ENCODE assay signal across 11 mouse cellular contexts in genomic region chr3:151366302-151366701, GRCm38 (mm10).
DNase-seq lines count a peak whose midpoint lies in the region; ATAC-seq lines count a peak whose summit lies in the region.
"Had no signal": no experiment of that assay in that cellular context is flagged by ENCODE, and none has a peak within 500 bp of the region (broad histone marks: within the 10 kb centered on the region; RNA-seq: fewer than 3 reads in every experiment).

No protein-coding gene starts in this region.

- ATAC-seq in embryonic facial prominence, embryonic 11.5 days (replicated peaks; ENCODE audit: insufficient number of reproducible peaks, low FRiP score, low TSS enrichment, low read depth) = no peak; the same call in 1 of the 2 replicates
- ATAC-seq in hindbrain, embryonic 13.5 days (ENCODE audit: low FRiP score) = peak; percentile 84
- ATAC-seq in neural tube, embryonic 14.5 days (ENCODE audit: low read depth) = peak; percentile 86
- ATAC-seq: intestine, embryonic 16.5 days had no signal

- no peaks in the 10 kb centered on the region for H3K27me3 ChIP-seq in embryonic facial prominence, embryonic 11.5 days (ENCODE audit: control insufficient read depth, insufficient read depth, low read length)
- no peaks in the 10 kb centered on the region for H3K27me3 ChIP-seq in hindbrain, embryonic 13.5 days
- H3K27me3 ChIP-seq in neural tube, embryonic 14.5 days (ENCODE audit: control insufficient read depth, insufficient read depth, low read length) = no peaks in the 10 kb centered on the region

- H3K4me1 ChIP-seq in embryonic facial prominence, embryonic 11.5 days (ENCODE audit: control insufficient read depth, insufficient read depth, low read length) = no peaks in the 10 kb centered on the region
- peaks cover 8% of the 10 kb centered on the region for H3K4me1 ChIP-seq in hindbrain, embryonic 13.5 days (replicated peaks)
- H3K4me1 ChIP-seq in neural tube, embryonic 14.5 days (ENCODE audit: control insufficient read depth, insufficient read depth, low read length) = no peaks in the 10 kb centered on the region

- H3K4me3 ChIP-seq in embryonic facial prominence, embryonic 11.5 days (ENCODE audit: low read depth, low read length) = no peak overlapping the region
- H3K4me3 ChIP-seq in hindbrain, embryonic 13.5 days = no peak overlapping the region
- no peak overlapping the region for H3K4me3 ChIP-seq in neural tube, embryonic 14.5 days (ENCODE audit: low read depth, low read length)

- WGBS in embryonic facial prominence, embryonic 11.5 days = 21% methylated on average over 4 of the region's 4 CpGs
- WGBS in hindbrain, embryonic 13.5 days = 24% methylated on average over 4 of the region's 4 CpGs
- WGBS in neural tube, embryonic 14.5 days = 37% methylated on average over 4 of the region's 4 CpGs

- no peak overlapping the region for H3K9ac ChIP-seq in embryonic facial prominence, embryonic 11.5 days (replicated peaks; ENCODE audit: low read length)
- H3K9ac ChIP-seq in hindbrain, embryonic 13.5 days = no peak overlapping the region; the same call in 1 of the 2 replicates
- H3K9ac ChIP-seq in neural tube, embryonic 14.5 days (replicated peaks; ENCODE audit: low read depth, low read length) = no peak overlapping the region

- no peaks in the 10 kb centered on the region for H3K9me3 ChIP-seq in embryonic facial prominence, embryonic 11.5 days (replicated peaks; ENCODE audit: control insufficient read depth, low read length)
- no peaks in the 10 kb centered on the region for H3K9me3 ChIP-seq in hindbrain, embryonic 13.5 days
- no peaks in the 10 kb centered on the region for H3K9me3 ChIP-seq in neural tube, embryonic 14.5 days (ENCODE audit: control insufficient read depth, low read length)

- H3K4me2 ChIP-seq in embryonic facial prominence, embryonic 11.5 days (ENCODE audit: low read depth, low read length) = no peak overlapping the region
- no peak overlapping the region for H3K4me2 ChIP-seq in hindbrain, embryonic 13.5 days
- H3K4me2 ChIP-seq in neural tube, embryonic 14.5 days (ENCODE audit: low read depth, low read length) = no peak overlapping the region

- H3K27ac ChIP-seq in embryonic facial prominence, embryonic 11.5 days (replicated peaks; ENCODE audit: low read depth, low read length) = no peak overlapping the region
- no peak overlapping the region for H3K27ac ChIP-seq in hindbrain, embryonic 13.5 days
- no peak overlapping the region for H3K27ac ChIP-seq in neural tube, embryonic 14.5 days (ENCODE audit: low read depth, low read length)

- DNase-seq in cerebellum, adult 8-10 months = peak; percentile 76
- peak; percentile 11 for DNase-seq in embryonic facial prominence, embryonic 11.5 days (ENCODE audit: low spot score)
- DNase-seq in kidney, postnatal 25 days = no peak
- DNase-seq in gastrocnemius, postnatal 10 days = no peak
- DNase-seq in adipocyte (ENCODE audit: low spot score) = no peak
- DNase-seq: adrenal gland, adult 2 months; liver had no signal

- H3K36me3 ChIP-seq in embryonic facial prominence, embryonic 11.5 days (replicated peaks; ENCODE audit: control insufficient read depth, insufficient read depth, low read depth, low read length) = no peaks in the 10 kb centered on the region
- no peaks in the 10 kb centered on the region for H3K36me3 ChIP-seq in hindbrain, embryonic 13.5 days
- no peaks in the 10 kb centered on the region for H3K36me3 ChIP-seq in neural tube, embryonic 14.5 days (ENCODE audit: control insufficient read depth, insufficient read depth, low read length)
- H3K36me3 ChIP-seq: G1E had no signal

Comparison
In these comparisons a context has a peak if more than half of its experiments do, and no peak if none do; other contexts are left out.
1. DNase-seq: peak in cerebellum, adult 8-10 months (single experiment) and embryonic facial prominence, embryonic 11.5 days (single experiment); none in kidney, postnatal 25 days (0 of 2), gastrocnemius, postnatal 10 days (single experiment) and adipocyte (single experiment).